Mouse (Mus musculus): ENCODE measurements around the gene Pole2. TPM values are rescaled to one million over a fixed set of nuclear protein-coding genes. Genes with fewer than 3 reads are reported as not detected.

Pole2 gene
- total and polyA plus RNA-seq, 3 experiments, result 14.4 to 89.5 (median 18.0) TPM

DNA sequence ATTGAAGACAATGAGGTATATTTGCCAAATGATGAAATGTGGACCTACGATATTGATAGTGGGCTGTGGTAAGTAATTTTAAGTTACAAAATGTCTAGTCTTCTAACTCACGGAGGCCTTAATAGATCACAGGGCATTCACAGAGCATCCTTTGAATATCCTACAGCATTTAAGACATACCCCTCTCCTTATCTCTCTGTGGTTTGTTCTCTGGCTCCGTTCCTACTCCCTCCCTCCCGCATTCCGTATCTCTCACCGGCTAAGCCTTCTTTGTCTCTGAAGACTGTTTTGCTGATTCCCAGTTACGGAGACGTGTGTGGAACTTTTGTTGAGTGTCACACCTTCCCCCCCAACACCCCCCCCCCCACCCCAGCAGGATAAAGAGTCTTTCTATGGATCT, 22.8 kb upstream of the Pole2 start (continued):
- TF ChIP-seq RCOR1 (IDR thresholded peaks at IDR 0.05; ENCODE audit: low read depth, low read length) (peak; percentile 21; the same call in 1 of the 2 replicates), NELFE (IDR thresholded peaks at IDR 0.05; ENCODE audit: low read depth, low read length) (no peak), JUND (IDR thresholded peaks at IDR 0.05; ENCODE audit: low read depth, low read length) (no peak), E2F4 (IDR thresholded peaks at IDR 0.05; ENCODE audit: borderline replicate concordance, low read depth, low read length) (no peak), RAD21 (IDR thresholded peaks at IDR 0.05; ENCODE audit: low read depth, low read length) (no peak), TAL1 (IDR thresholded peaks at IDR 0.05; ENCODE audit: low read length) (no peak), ZMIZ1 (IDR thresholded peaks at IDR 0.05; ENCODE audit: low read depth, low read length) (no peak), SMC3 (IDR thresholded peaks at IDR 0.05; ENCODE audit: low read depth, low read length) (no peak)

DNA sequence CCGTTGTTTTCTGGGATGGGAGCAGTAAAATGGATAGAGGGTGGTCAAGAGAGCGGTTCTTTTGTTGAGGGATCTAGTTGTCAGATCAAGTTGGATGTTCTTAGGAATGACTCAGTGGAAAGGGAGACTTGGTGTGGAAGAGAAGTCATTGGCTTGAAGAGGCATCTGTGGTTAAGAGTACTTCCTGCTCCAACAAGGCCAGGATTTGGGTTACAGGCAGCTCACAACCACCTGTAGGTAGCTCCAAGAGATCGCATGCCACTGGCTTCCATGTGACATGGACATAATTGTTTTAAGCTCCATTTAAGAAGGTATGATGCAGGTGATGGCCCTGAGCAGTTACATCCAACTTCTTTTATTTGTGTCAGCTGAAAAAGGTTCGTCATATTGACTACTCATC, 21.8 kb upstream of the Pole2 start:
- Histone ChIP-seq H3K79me2 (ENCODE audit: control insufficient read depth, insufficient read depth, low read length, poor library complexity) (no peaks in the 10 kb centered on the region), H3K27me3 (ENCODE audit: control insufficient read depth in 1 of 2, insufficient read depth in 2 of 2, low read length in 2 of 2) (peaks cover 2 to 4% of the 10 kb centered on the region in 2 experiments; a peak in 3 of 4 replicates), H3K4me1 (ENCODE audit: control insufficient read depth in 1 of 2, insufficient read depth in 2 of 2, low read length in 2 of 2) (no peaks in the 10 kb centered on the region), H3K36me3 (ENCODE audit: control insufficient read depth in 1 of 2, insufficient read depth in 2 of 2, low read length in 2 of 2) (no peaks in the 10 kb centered on the region), H3K27ac (ENCODE audit: control insufficient read depth, low read depth, low read length) (no peak overlapping the region), H3K9me3 (replicated peaks; ENCODE audit: insufficient read depth, low read length) (no peaks in the 10 kb centered on the region), H3K4me3 (ENCODE audit: control insufficient read depth in 1 of 2, insufficient read depth in 1 of 2, low read depth in 2 of 2, low read length in 2 of 2) (no peak overlapping the region), H3K9ac (ENCODE audit: control insufficient read depth, low read depth, low read length, poor library complexity, severe bottlenecking) (no peak overlapping the region)
- no peak for DNase-seq (ENCODE audit: low read depth, low spot score)
- TF ChIP-seq CHD2 (IDR thresholded peaks at IDR 0.05; ENCODE audit: low read length) (no peak), POLR2AphosphoS2 (IDR thresholded peaks at IDR 0.05; ENCODE audit: low read length) (no peak), MEF2A (IDR thresholded peaks at IDR 0.05; ENCODE audit: extremely low read depth, insufficient replicate concordance, low read depth, low read length, poor library complexity, severe bottlenecking) (no peak), NELFE (IDR thresholded peaks at IDR 0.05; ENCODE audit: low read depth, low read length) (no peak), MXI1 (IDR thresholded peaks at IDR 0.05; ENCODE audit: low read depth, low read length) (no peak), CTCF (IDR thresholded peaks at IDR 0.05 in 2 of 3, conservative IDR thresholded peaks at IDR 0.05 in 1 of 3; ENCODE audit: control insufficient read depth in 1 of 3, insufficient read depth in 1 of 3, low read depth in 2 of 3, low read length in 3 of 3, poor library complexity in 1 of 3, severe bottlenecking in 1 of 3) (no peak), UBTF (IDR thresholded peaks at IDR 0.05; ENCODE audit: borderline replicate concordance, insufficient read depth, low read depth, low read length) (no peak), USF2 (IDR thresholded peaks at IDR 0.05; ENCODE audit: borderline replicate concordance in 1 of 2, insufficient read depth in 1 of 2, low read depth in 1 of 2, low read length in 2 of 2) (no peak), ZMIZ1 (IDR thresholded peaks at IDR 0.05; ENCODE audit: low read depth, low read length) (no peak), RAD21 (IDR thresholded peaks at IDR 0.05; ENCODE audit: low read depth, low read length) (no peak), TAL1 (IDR thresholded peaks at IDR 0.05; ENCODE audit: low read length) (no peak)

DNA sequence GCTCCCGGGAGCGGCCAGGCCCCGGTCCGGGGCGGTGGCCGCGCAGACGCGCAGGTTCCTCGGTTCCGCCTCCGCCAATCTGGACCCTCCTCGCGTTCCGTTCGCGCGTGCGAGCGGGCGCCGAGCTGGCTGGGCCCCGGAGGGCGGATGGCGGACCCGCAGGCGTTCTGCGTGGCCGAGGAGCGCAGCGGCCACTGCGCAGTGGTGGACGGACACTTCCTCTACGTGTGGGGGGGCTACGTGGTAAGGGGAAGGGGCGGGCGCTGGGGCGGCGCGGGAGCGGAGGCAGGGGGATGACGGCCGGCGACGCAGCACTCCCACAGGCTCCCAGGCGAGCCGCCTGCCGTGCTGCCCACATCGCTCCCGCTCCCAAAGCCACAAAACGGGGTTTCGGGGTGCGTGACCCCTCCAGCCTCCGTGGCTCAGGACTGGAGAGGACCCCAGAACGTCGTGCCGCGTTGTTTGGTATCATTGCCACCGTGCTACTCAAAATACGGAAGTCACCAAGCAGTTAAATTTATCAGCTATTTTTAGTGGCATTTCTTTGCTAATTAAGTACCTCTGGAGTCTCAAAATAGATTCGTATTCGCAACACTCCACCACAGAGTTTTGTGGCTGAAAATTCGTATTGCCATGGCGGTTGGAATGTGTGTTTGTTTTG, 13.9 kb upstream of the Pole2 start:
- H3K9me3 ChIP-seq (replicated peaks; ENCODE audit: insufficient read depth, low read length), result no peaks in the 10 kb centered on the region
- peak; percentile 69 for DNase-seq (ENCODE audit: low read depth, low spot score)
- 0 out of 4 replicates have a peak, but pooled peaks of 1 of the 2 experiments have one; percentile 55 for TF ChIP-seq POLR2A (IDR thresholded peaks at IDR 0.05; ENCODE audit: control insufficient read depth in 1 of 2, insufficient read depth in 1 of 2, low read depth in 1 of 2, low read length in 2 of 2, poor library complexity in 1 of 2)
- 0 out of 2 replicates have a peak, but pooled peaks have one; percentile 40 for TF ChIP-seq NRF1 (IDR thresholded peaks at IDR 0.05; ENCODE audit: insufficient read depth, low read depth, low read length, poor library complexity, severe bottlenecking)
- 0 out of 2 replicates have a peak, but pooled peaks have one; percentile 6 for TF ChIP-seq TCF12 (IDR thresholded peaks at IDR 0.05; ENCODE audit: low read depth, low read length)
- TF ChIP-seq MEF2A (IDR thresholded peaks at IDR 0.05; ENCODE audit: extremely low read depth, insufficient replicate concordance, low read depth, low read length, poor library complexity, severe bottlenecking), result peak; percentile 97
- 0 out of 2 replicates have a peak, but pooled peaks have one; percentile 27 for TF ChIP-seq ELF1 (IDR thresholded peaks at IDR 0.05; ENCODE audit: low read depth, low read length)
- peak; percentile 48; the same call in 1 of the 2 replicates for TF ChIP-seq SIN3A (IDR thresholded peaks at IDR 0.05; ENCODE audit: low read length)
- TF ChIP-seq HCFC1 (IDR thresholded peaks at IDR 0.05; ENCODE audit: low read depth, low read length), result no peak
- 0 out of 2 replicates have a peak, but pooled peaks have one; percentile 48 for TF ChIP-seq UBTF (IDR thresholded peaks at IDR 0.05; ENCODE audit: borderline replicate concordance, insufficient read depth, low read depth, low read length)
- peak; percentile 54; the same call in 1 of the 2 replicates for TF ChIP-seq ETS1 (IDR thresholded peaks at IDR 0.05; ENCODE audit: low read depth, low read length)
- TF ChIP-seq POLR2AphosphoS5 (IDR thresholded peaks at IDR 0.05; ENCODE audit: borderline replicate concordance, low read depth, low read length), result no peak
- no peak for TF ChIP-seq TBP (IDR thresholded peaks at IDR 0.05; ENCODE audit: low read depth, low read length)
- TF ChIP-seq GATA1 (IDR thresholded peaks at IDR 0.05; ENCODE audit: low read depth, low read length), result peak; percentile 40; the same call in 1 of the 2 replicates
- no peak for TF ChIP-seq MAZ (IDR thresholded peaks at IDR 0.05; ENCODE audit: low read depth, low read length)
- H3K27me3 ChIP-seq (ENCODE audit: control insufficient read depth in 1 of 2, insufficient read depth in 2 of 2, low read length in 2 of 2), result peaks cover 0 to 7% of the 10 kb centered on the region in 2 experiments; a peak in 3 of 4 replicates
- H3K27ac ChIP-seq (ENCODE audit: control insufficient read depth, low read depth, low read length), result no peak overlapping the region
- H3K4me1 ChIP-seq (ENCODE audit: control insufficient read depth in 1 of 2, insufficient read depth in 2 of 2, low read length in 2 of 2), result no peaks in the 10 kb centered on the region; a peak in 1 of 4 replicates
- H3K9ac ChIP-seq (ENCODE audit: control insufficient read depth, low read depth, low read length, poor library complexity, severe bottlenecking), result peak overlapping the region; percentile 66
- H3K4me3 ChIP-seq (ENCODE audit: control insufficient read depth in 1 of 2, insufficient read depth in 1 of 2, low read depth in 2 of 2, low read length in 2 of 2), result peak overlapping the region; percentile 48 to 64
- H3K36me3 ChIP-seq (ENCODE audit: control insufficient read depth in 1 of 2, insufficient read depth in 2 of 2, low read length in 2 of 2), result no peaks in the 10 kb centered on the region
- no peaks in the 10 kb centered on the region for H3K79me2 ChIP-seq (ENCODE audit: control insufficient read depth, insufficient read depth, low read length, poor library complexity)

All from MEL (cell line).